Mouse (Mus musculus): ENCODE measurements around the gene Frmd3. TPM values are rescaled to one million over a fixed set of nuclear protein-coding genes. Genes with fewer than 3 reads are reported as not detected.
A peak's percentile ranks its signal among the peaks of the same experiment; 100 is the strongest.
"Not testable (repeated sequence)": the region's sequence is repeated elsewhere in the genome, so short reads cannot be mapped to it uniquely, and the experiment has no call there.

Frmd3 gene
- polyA plus RNA-seq (2015; fragmentation: Nextera tagmentation; extraction: Ambion mirVana), result 28.1 and 28.6 TPM in 2 replicates

DNA sequence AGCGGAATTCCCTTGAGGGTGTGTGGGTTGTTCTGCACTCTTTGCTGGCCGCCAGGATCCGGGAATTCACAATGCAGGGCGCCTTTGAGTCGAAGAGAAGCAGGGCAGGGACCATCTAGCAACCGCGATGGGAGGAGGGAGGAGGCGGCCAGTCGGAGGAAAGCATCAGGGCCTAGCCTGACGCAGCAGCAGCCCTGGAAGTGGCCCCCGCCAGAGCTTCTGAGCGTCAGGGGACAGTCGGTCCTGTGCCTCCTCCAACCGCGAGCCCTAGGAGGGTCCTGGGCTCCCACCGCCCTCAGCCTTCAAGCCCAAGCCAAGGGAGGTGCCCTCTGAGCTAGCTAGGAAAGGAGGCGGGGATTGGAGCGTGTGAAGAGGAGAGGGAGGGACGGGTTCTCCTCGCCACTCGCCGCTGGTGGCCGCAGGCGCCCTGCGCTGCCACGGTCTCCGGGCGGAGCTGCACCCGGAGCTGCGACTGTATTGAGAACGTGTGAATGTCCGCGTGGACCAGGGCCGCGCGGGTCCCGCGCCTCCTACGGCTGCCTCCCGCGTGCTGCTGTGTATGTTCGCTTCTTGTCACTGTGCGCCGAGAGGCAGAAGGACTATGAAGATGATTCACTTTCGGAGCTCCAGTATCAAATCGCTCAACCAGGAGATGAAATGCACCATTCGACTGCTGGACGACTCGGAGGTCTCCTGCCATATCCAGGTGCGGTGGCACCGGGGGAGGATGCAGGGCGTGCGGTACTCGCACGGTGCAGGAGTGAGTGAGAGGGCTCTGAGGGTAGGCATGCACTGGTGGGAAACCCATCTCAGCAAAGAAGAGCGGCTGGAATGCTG lies at the start of gene Frmd3:
TSS of gene Frmd3 (plus strand) at position 232 of the 837 bp plus-strand sequence.
- Histone ChIP-seq H3K9ac (peak within 1 kb of the TSS; percentile 84), H3K9me3 (no peaks in the 10 kb centered on the region), H3K4me2 (peak within 1 kb of the TSS; percentile 70), H3K27ac (peak within 1 kb of the TSS; percentile 95), H3K27me3 (no peaks in the 10 kb centered on the region), H3K36me3 (no peaks in the 10 kb centered on the region), H3K4me3 (peak within 1 kb of the TSS; percentile 65), H3K4me1 (replicated peaks) (peaks cover 25% of the 10 kb centered on the region)
- WGBS, result under 1% methylated on average over 56 of the region's 56 CpGs
- ATAC-seq (ENCODE audit: low FRiP score), result peak; percentile 95

- Histone ChIP-seq H3K4me3 (no peak overlapping the region), H3K27ac (no peak overlapping the region), H3K4me2 (no peak overlapping the region), H3K4me1 (replicated peaks) (no peaks in the 10 kb centered on the region), H3K27me3 (no peaks in the 10 kb centered on the region), H3K9ac (no peak overlapping the region), H3K36me3 (no peaks in the 10 kb centered on the region), H3K9me3 (no peaks in the 10 kb centered on the region)
- ATAC-seq (ENCODE audit: low FRiP score), result no peak
- 83% methylated on average over 3 of the region's 3 CpGs for WGBS
These were observed 32.8 kb upstream of the Frmd3 start for GRCm38 (mm10) chr4:73980454-73980853.

GRCm38 (mm10) chr4:74012277-74012676 lies 965 bp upstream of the Frmd3 start:
- peak overlapping the region; percentile 65 for H3K4me3 ChIP-seq
- peak overlapping the region; percentile 95 for H3K27ac ChIP-seq
- H3K4me2 ChIP-seq, result peak overlapping the region; percentile 70
- peak overlapping the region; percentile 84 for H3K9ac ChIP-seq
- H3K36me3 ChIP-seq, result no peaks in the 10 kb centered on the region
- 42% methylated on average over 3 of the region's 3 CpGs for WGBS
- no peaks in the 10 kb centered on the region for H3K9me3 ChIP-seq
- peaks cover 25% of the 10 kb centered on the region for H3K4me1 ChIP-seq (replicated peaks)
- H3K27me3 ChIP-seq, result no peaks in the 10 kb centered on the region
- ATAC-seq (ENCODE audit: low FRiP score), result peak; percentile 34

- H3K27ac ChIP-seq, result peak overlapping the region; percentile 95
- peak overlapping the region; percentile 84 for H3K9ac ChIP-seq
- 37% methylated on average over 4 of the region's 4 CpGs for WGBS
- H3K4me2 ChIP-seq, result peak overlapping the region; percentile 70
- no peaks in the 10 kb centered on the region for H3K36me3 ChIP-seq
- H3K4me3 ChIP-seq, result peak overlapping the region; percentile 65
- ATAC-seq (ENCODE audit: low FRiP score), result peak; percentile 29; the same call in 1 of the 2 replicates
- H3K27me3 ChIP-seq, result no peaks in the 10 kb centered on the region
- no peaks in the 10 kb centered on the region for H3K9me3 ChIP-seq
- H3K4me1 ChIP-seq (replicated peaks), result peaks cover 25% of the 10 kb centered on the region
These were observed 542 bp upstream of the Frmd3 start for GRCm38 (mm10) chr4:74012700-74013099.

DNA sequence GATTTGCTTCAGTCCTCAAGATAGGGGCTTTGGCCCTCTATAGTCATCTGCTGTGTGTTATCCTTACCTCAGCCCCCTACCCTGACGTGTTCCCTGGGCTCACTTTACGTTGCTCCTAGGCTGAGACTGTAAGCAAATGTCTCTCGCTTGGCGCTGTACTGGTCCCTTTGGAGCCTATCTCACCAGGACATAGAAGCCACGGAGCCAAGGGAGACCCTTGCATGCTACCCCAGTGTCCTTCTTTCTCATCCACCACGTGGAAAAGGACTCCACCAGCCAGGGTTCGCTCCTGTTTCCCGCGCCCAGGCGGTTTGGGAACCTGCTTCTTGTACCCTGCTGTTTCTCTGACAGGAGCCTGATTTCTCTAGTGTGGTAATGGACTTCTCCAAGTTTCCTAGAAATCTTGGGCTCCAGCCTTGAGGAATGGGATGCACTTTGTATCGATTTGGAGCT lies 832 bp downstream of the Frmd3 start:
- no peaks in the 10 kb centered on the region for H3K9me3 ChIP-seq
- 7% methylated on average over 11 of the region's 11 CpGs for WGBS
- no peaks in the 10 kb centered on the region for H3K36me3 ChIP-seq
- peak overlapping the region; percentile 84 for H3K9ac ChIP-seq
- no peak for ATAC-seq (ENCODE audit: low FRiP score)
- peak overlapping the region; percentile 95 for H3K27ac ChIP-seq
- H3K4me1 ChIP-seq (replicated peaks), result peaks cover 25% of the 10 kb centered on the region
- peak overlapping the region; percentile 65 for H3K4me3 ChIP-seq
- peak overlapping the region; percentile 70 for H3K4me2 ChIP-seq
- H3K27me3 ChIP-seq, result no peaks in the 10 kb centered on the region

- WGBS, result 77% methylated on average over 2 of the region's 2 CpGs
- no peak overlapping the region for H3K9ac ChIP-seq
- H3K36me3 ChIP-seq, result no peaks in the 10 kb centered on the region
- no peak overlapping the region for H3K4me2 ChIP-seq
- H3K27me3 ChIP-seq, result no peaks in the 10 kb centered on the region
- peaks cover 10% of the 10 kb centered on the region for H3K4me1 ChIP-seq (replicated peaks)
- no peak overlapping the region for H3K27ac ChIP-seq
- no peak for ATAC-seq (ENCODE audit: low FRiP score)
- H3K4me3 ChIP-seq, result no peak overlapping the region
- H3K9me3 ChIP-seq, result peaks cover 3% of the 10 kb centered on the region; the same call in 1 of the 2 replicates
These were observed 6.8 kb downstream of the Frmd3 start for GRCm38 (mm10) chr4:74020084-74020483.

- Histone ChIP-seq H3K9ac (no peak overlapping the region), H3K36me3 (peaks cover 3% of the 10 kb centered on the region; the same call in 1 of the 2 replicates), H3K27me3 (no peaks in the 10 kb centered on the region), H3K4me3 (no peak overlapping the region), H3K4me1 (replicated peaks) (no peaks in the 10 kb centered on the region), H3K27ac (no peak overlapping the region), H3K4me2 (no peak overlapping the region), H3K9me3 (no peaks in the 10 kb centered on the region)
- ATAC-seq (ENCODE audit: low FRiP score), result no peak
These were observed 30.0 kb downstream of the Frmd3 start for GRCm38 (mm10) chr4:74043226-74043625.

GRCm38 (mm10) chr4:74051692-74052091 lies 38.5 kb downstream of the Frmd3 start:
- no peak overlapping the region for H3K4me2 ChIP-seq
- no peak for ATAC-seq (ENCODE audit: low FRiP score)
- no peaks in the 10 kb centered on the region for H3K4me1 ChIP-seq (replicated peaks)
- no peak overlapping the region for H3K4me3 ChIP-seq
- no peaks in the 10 kb centered on the region for H3K9me3 ChIP-seq
- 55% methylated on average over 1 of the region's 1 CpGs for WGBS
- no peak overlapping the region for H3K27ac ChIP-seq
- H3K27me3 ChIP-seq, result no peaks in the 10 kb centered on the region
- H3K9ac ChIP-seq, result no peak overlapping the region
- no peaks in the 10 kb centered on the region for H3K36me3 ChIP-seq

DNA sequence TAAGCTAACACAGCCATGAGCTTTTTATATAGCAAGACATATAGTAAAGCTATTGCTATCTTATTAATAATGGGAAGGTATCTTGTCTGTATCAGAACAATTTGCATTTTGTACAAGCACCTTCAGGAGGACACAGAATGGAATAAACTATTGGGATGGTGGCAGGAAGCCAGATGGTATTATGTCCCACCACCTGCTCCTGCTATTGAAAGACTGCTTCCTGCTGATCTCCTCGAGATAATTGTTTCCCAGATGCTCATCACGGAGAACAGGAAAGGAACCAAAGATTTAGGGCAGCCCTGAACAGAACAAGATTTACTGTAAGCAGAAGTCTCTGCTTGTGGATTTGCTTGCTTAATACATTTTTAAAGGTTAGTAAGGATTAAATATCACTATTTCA lies 63.5 kb downstream of the Frmd3 start:
- Histone ChIP-seq H3K27ac (no peak overlapping the region), H3K27me3 (no peaks in the 10 kb centered on the region), H3K4me3 (no peak overlapping the region), H3K9ac (no peak overlapping the region), H3K4me2 (no peak overlapping the region), H3K36me3 (no peaks in the 10 kb centered on the region), H3K9me3 (no peaks in the 10 kb centered on the region), H3K4me1 (replicated peaks) (no peaks in the 10 kb centered on the region)
- peak; percentile 68; the same call in 1 of the 2 replicates for ATAC-seq (ENCODE audit: low FRiP score)
- 37% methylated on average over 2 of the region's 2 CpGs for WGBS

DNA sequence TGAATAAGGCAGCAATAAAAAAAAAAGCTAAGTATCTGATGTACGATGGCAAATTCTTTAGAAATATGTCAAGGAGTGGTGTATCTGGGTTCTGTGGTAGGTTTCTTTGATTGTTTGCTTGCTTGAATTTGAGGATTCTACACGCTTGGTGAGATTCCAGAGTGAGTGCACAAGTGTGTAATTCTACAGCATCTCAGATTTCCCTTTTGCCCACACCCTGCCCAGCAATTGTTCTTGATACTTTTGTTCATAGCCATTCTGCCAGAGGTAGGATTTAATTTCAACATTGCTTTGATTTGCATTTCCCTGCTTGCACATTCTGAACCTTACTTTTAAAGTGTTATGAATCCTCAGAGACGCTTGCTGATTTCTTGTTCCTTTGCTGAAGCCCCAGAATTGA lies 97.6 kb downstream of the Frmd3 start:
- no peaks in the 10 kb centered on the region for H3K27me3 ChIP-seq
- WGBS, result 87% methylated on average over 3 of the region's 3 CpGs
- no peak for ATAC-seq (ENCODE audit: low FRiP score)
- no peaks in the 10 kb centered on the region for H3K36me3 ChIP-seq
- no peak overlapping the region for H3K27ac ChIP-seq
- no peak overlapping the region for H3K4me2 ChIP-seq
- H3K9ac ChIP-seq, result no peak overlapping the region
- H3K4me3 ChIP-seq, result no peak overlapping the region
- no peaks in the 10 kb centered on the region for H3K4me1 ChIP-seq (replicated peaks)
- H3K9me3 ChIP-seq, result no peaks in the 10 kb centered on the region

GRCm38 (mm10) chr4:74191528-74191927 lies 178.3 kb downstream of the Frmd3 start:
- no peak overlapping the region for H3K4me2 ChIP-seq
- no peak overlapping the region for H3K4me3 ChIP-seq
- H3K9ac ChIP-seq, result no peak overlapping the region
- H3K36me3 ChIP-seq, result peaks cover 6% of the 10 kb centered on the region; the same call in 1 of the 2 replicates
- no peak for ATAC-seq (ENCODE audit: low FRiP score)
- no peak overlapping the region for H3K27ac ChIP-seq
- H3K9me3 ChIP-seq, result no peaks in the 10 kb centered on the region
- H3K27me3 ChIP-seq, result no peaks in the 10 kb centered on the region
- no peaks in the 10 kb centered on the region for H3K4me1 ChIP-seq (replicated peaks)

- H3K9me3 ChIP-seq, result no peaks in the 10 kb centered on the region
- H3K27me3 ChIP-seq, result no peaks in the 10 kb centered on the region
- H3K36me3 ChIP-seq, result no peaks in the 10 kb centered on the region
- no peak overlapping the region for H3K4me2 ChIP-seq
- ATAC-seq (ENCODE audit: low FRiP score), result no peak
- no peak overlapping the region for H3K4me3 ChIP-seq
- H3K4me1 ChIP-seq (replicated peaks), result no peaks in the 10 kb centered on the region
- H3K9ac ChIP-seq, result no peak overlapping the region
- H3K27ac ChIP-seq, result no peak overlapping the region
These were observed 188.1 kb downstream of the Frmd3 start for GRCm38 (mm10) chr4:74201281-74201811.

DNA sequence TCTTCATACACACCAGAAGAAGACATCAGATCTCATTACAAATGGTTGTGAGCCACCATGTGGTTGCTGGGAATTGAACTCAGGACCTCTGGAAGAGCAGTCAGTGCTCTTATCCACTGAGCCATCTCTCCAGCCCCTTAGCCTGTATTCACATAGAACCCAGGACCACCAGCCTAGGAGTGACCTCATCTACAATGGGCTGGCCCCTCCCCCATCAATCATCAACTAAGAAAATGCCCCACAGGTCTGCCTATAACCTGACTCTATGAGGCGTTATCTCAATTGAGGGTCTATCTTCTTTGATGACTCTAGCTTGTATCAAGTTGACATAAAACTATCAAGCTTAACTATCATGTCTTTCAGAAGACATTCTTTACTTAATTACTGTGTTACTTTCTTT lies 208.5 kb downstream of the Frmd3 start:
- H3K27ac ChIP-seq; H3K36me3 ChIP-seq; H3K27me3 ChIP-seq; H3K9me3 ChIP-seq; H3K4me2 ChIP-seq; H3K9ac ChIP-seq; H3K4me1 ChIP-seq (replicated peaks); H3K4me3 ChIP-seq; ATAC-seq (ENCODE audit: low FRiP score): not testable (repeated sequence)
- 95% methylated on average over 1 of the region's 1 CpGs for WGBS
